Mouse (Mus musculus): ENCODE data around the gene Tekt5. TPM values are rescaled to one million over a fixed set of nuclear protein-coding genes. Genes with fewer than 3 reads are reported as not detected.

The Tekt5 gene
- polyA plus RNA-seq, 1 experiment from 2014 or later = 0.22 TPM

GRCm38 (mm10) chr16:10349876-10350275 lies 45.4 kb downstream of the Tekt5 start:
- no peak overlapping the region for H3K4me2 ChIP-seq (replicated peaks)
- H3K36me3 ChIP-seq = no peaks in the 10 kb centered on the region
- H3K4me3 ChIP-seq = no peak overlapping the region
- H3K9me3 ChIP-seq = no peaks in the 10 kb centered on the region
- H3K27ac ChIP-seq (replicated peaks) = no peak overlapping the region
- H3K27me3 ChIP-seq = no peaks in the 10 kb centered on the region
- H3K9ac ChIP-seq (replicated peaks) = no peak overlapping the region
- whole genome bisulfite sequencing = 79% methylated on average over 10 of the region's 10 CpGs
- ATAC-seq (ENCODE audit: low FRiP score, low read depth) = no peak
- peaks cover 2% of the 10 kb centered on the region for H3K4me1 ChIP-seq

DNA sequence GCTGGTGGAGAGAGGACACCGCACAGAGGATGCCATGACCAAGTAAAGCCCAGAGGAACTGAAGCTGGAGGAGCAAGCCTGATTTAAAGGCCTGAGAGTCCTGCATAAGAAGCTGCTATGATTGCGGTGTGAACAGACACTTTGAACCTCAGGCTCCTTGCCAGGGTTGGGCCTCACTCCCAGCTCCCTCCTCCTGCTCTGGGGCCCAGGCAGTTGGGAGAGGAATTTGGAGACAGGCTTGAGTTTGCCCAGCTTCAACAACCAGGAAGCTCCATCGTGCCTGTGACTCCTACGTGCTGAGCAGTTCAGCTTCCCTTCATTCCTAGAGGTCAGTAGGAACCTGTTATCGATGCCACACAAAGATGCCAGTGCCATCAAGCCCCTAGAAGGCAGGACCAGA lies 45.9 kb downstream of the Tekt5 start:
- Histone ChIP-seq H3K9me3 (no peaks in the 10 kb centered on the region), H3K27me3 (no peaks in the 10 kb centered on the region), H3K9ac (replicated peaks) (no peak overlapping the region), H3K27ac (replicated peaks) (no peak overlapping the region), H3K36me3 (no peaks in the 10 kb centered on the region), H3K4me2 (replicated peaks) (no peak overlapping the region), H3K4me1 (peaks cover 5% of the 10 kb centered on the region), H3K4me3 (no peak overlapping the region)
- 80% methylated on average over 5 of the region's 5 CpGs for WGBS
- no peak for ATAC-seq (ENCODE audit: low FRiP score, low read depth)

DNA sequence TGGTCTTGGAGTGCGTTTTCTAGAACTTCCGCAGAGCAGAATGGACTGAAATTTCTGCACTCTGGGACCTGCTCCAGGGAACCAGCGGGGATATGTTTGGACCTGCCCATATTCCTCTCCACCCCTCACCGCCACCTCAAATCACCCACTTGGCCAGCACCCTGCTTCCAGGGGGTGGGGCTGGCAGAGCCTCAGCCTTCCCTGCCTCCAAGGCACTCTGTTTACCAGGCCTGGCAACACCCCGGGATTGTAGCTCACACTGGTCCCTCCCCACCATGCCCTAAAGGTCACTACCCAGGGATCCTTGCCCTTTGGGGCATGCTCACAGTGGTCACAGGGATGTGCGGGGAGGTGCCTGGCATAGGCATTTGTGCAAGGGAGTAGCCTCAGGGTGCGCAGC lies 47.7 kb downstream of the Tekt5 start:
- no peaks in the 10 kb centered on the region for H3K36me3 ChIP-seq
- H3K9me3 ChIP-seq = no peaks in the 10 kb centered on the region
- no peak overlapping the region for H3K4me2 ChIP-seq (replicated peaks)
- WGBS = 92% methylated on average over 7 of the region's 7 CpGs
- H3K27ac ChIP-seq (replicated peaks) = no peak overlapping the region
- no peaks in the 10 kb centered on the region for H3K27me3 ChIP-seq
- ATAC-seq (ENCODE audit: low FRiP score, low read depth) = no peak
- peaks cover 5% of the 10 kb centered on the region for H3K4me1 ChIP-seq
- no peak overlapping the region for H3K4me3 ChIP-seq
- no peak overlapping the region for H3K9ac ChIP-seq (replicated peaks)

GRCm38 (mm10) chr16:10341110-10341509 lies 54.2 kb downstream of the Tekt5 start:
- WGBS = 75% methylated on average over 4 of the region's 4 CpGs
- Histone ChIP-seq H3K27ac (replicated peaks) (no peak overlapping the region), H3K4me2 (replicated peaks) (no peak overlapping the region), H3K4me3 (no peak overlapping the region), H3K9me3 (peaks cover 5% of the 10 kb centered on the region; the same call in 1 of the 2 replicates), H3K9ac (replicated peaks) (no peak overlapping the region), H3K4me1 (peaks cover 5% of the 10 kb centered on the region), H3K36me3 (no peaks in the 10 kb centered on the region), H3K27me3 (no peaks in the 10 kb centered on the region)
- no peak for ATAC-seq (ENCODE audit: low FRiP score, low read depth)

GRCm38 (mm10) chr16:10339930-10340329 lies 55.4 kb downstream of the Tekt5 start:
- Histone ChIP-seq H3K27me3 (no peaks in the 10 kb centered on the region), H3K4me3 (no peak overlapping the region), H3K36me3 (no peaks in the 10 kb centered on the region), H3K9me3 (peaks cover 5% of the 10 kb centered on the region; the same call in 1 of the 2 replicates), H3K4me1 (peaks cover 3% of the 10 kb centered on the region), H3K27ac (replicated peaks) (no peak overlapping the region), H3K4me2 (replicated peaks) (no peak overlapping the region), H3K9ac (replicated peaks) (no peak overlapping the region)
- no peak for ATAC-seq (ENCODE audit: low FRiP score, low read depth)
- 96% methylated on average over 10 of the region's 10 CpGs for WGBS

DNA sequence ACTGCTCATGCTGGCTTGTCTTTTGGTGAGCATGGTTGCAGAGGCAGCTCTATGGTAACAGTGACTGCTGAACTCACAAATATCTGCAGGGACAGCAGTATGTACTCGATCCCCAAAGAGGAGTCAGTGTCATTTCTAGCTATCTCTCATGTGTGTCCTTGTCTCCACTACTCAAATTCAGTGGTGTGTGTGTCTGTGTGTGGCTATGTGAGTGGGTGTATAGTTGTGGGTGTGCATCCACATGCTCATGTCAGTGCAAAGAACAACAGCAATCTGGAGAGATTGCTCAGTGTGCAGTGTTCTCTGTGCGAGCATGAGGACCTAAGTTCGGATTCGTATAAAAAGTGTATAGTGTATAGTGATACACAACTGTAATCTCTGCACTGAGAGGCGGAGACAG lies 56.7 kb downstream of the Tekt5 start:
- no peaks in the 10 kb centered on the region for H3K27me3 ChIP-seq
- no peak overlapping the region for H3K27ac ChIP-seq (replicated peaks)
- H3K36me3 ChIP-seq = no peaks in the 10 kb centered on the region
- no peak for ATAC-seq (ENCODE audit: low FRiP score, low read depth)
- WGBS = 95% methylated on average over 5 of the region's 5 CpGs
- no peak overlapping the region for H3K4me2 ChIP-seq (replicated peaks)
- no peaks in the 10 kb centered on the region for H3K4me1 ChIP-seq
- H3K9me3 ChIP-seq = peaks cover 5% of the 10 kb centered on the region; the same call in 1 of the 2 replicates
- no peak overlapping the region for H3K9ac ChIP-seq (replicated peaks)
- no peak overlapping the region for H3K4me3 ChIP-seq

DNA sequence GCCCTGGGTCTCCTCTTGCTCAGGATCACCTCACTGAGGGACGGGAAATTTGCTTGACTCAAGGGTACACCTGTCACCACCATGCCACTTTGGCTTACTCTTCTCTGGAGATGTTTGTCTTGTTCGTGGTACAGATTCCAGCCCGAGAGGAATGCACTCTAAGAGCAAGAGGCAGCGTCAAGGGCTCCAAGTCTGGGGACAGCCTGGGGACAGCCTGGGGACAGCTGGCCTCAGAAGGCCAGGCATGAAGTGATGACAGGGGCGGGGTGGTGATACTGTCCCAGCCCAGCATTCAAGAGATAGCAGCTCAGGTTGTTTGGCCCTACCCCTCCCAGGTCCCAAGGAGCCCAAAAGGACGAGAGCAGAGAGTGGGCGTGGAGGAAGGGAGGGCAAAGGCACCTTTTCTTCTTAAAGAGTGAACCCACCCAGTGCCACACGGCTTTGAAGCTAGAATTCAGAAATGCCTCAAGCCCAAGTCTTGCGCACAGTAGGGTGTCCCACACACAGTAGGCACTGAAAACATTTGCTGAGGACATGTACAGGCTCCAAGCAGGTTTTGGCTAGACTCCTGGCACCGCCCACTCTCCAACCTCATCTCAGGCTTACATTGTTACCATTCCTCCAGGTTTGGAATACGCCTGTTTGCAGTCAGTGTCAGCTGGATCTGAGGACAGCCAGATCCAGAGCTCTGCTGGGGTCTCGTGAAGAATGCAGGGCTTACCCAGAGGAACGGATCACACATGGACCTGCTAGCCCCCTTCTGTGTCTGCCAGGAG lies 57.7 kb downstream of the Tekt5 start:
- H3K9ac ChIP-seq (replicated peaks) = no peak overlapping the region
- no peak for ATAC-seq (ENCODE audit: low FRiP score, low read depth)
- peaks cover 5% of the 10 kb centered on the region; the same call in 1 of the 2 replicates for H3K9me3 ChIP-seq
- H3K36me3 ChIP-seq = no peaks in the 10 kb centered on the region
- H3K4me2 ChIP-seq (replicated peaks) = no peak overlapping the region
- WGBS = 84% methylated on average over 13 of the region's 13 CpGs
- no peaks in the 10 kb centered on the region for H3K27me3 ChIP-seq
- no peak overlapping the region for H3K4me3 ChIP-seq
- no peaks in the 10 kb centered on the region for H3K4me1 ChIP-seq
- H3K27ac ChIP-seq (replicated peaks) = no peak overlapping the region

DNA sequence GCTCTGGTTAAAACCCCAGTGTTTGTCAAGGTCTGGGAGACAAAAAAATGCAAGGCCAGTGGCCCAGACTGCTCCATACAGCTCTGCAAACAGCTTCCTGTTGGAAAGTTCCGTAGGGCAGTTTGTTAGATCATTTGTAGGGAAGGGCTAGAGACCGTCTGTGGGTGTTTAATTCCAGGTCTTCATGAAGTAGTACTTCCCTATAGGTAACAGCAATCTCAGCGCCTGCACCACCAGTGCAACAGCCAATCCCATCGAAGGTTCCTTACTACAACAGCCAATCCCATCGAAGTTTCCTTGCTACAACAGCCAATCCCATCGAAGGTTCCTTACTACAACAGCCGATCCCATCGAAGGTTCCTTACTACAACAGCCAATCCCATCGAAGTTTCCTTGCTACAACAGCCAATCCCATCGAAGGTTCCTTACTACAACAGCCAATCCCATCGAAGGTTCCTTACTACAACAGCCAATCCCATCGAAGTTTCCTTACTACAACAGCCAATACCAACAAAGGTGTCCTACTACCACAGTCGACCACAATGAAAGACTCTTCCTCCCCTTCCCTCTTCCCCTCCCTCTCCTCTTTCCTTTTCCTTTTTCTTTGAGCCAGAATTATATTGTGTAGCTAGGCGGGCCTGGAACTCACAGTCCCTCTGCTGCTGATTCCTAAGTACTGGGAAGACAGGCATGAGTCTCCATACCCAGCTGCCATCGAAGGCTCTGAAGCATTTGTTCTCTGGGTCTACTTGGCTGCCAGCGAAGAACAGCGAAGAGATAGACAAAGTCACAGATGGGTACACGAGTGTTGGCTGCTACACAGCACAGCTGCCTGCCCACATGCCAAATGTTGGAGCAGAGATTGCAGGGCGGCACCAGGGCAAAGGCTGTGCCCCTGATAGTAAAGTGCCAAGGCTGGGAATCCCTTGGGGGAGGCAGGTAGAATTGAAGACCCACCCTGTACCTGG lies 58.6 kb downstream of the Tekt5 start:
- Histone ChIP-seq H3K4me3 (no peak overlapping the region), H3K4me1 (no peaks in the 10 kb centered on the region), H3K27ac (replicated peaks) (no peak overlapping the region), H3K9ac (replicated peaks) (no peak overlapping the region), H3K27me3 (no peaks in the 10 kb centered on the region), H3K36me3 (no peaks in the 10 kb centered on the region), H3K9me3 (peaks cover 5% of the 10 kb centered on the region; the same call in 1 of the 2 replicates), H3K4me2 (replicated peaks) (no peak overlapping the region)
- ATAC-seq (ENCODE audit: low FRiP score, low read depth) = no peak
- 92% methylated on average over 19 of the region's 19 CpGs for WGBS

- no peak for ATAC-seq (ENCODE audit: low FRiP score, low read depth)
- Histone ChIP-seq H3K9me3 (peaks cover 5% of the 10 kb centered on the region; the same call in 1 of the 2 replicates), H3K27me3 (no peaks in the 10 kb centered on the region), H3K4me1 (no peaks in the 10 kb centered on the region), H3K36me3 (no peaks in the 10 kb centered on the region), H3K27ac (replicated peaks) (no peak overlapping the region), H3K9ac (replicated peaks) (no peak overlapping the region), H3K4me2 (replicated peaks) (no peak overlapping the region), H3K4me3 (no peak overlapping the region)
- 95% methylated on average over 2 of the region's 2 CpGs for WGBS
Measured at GRCm38 (mm10) chr16:10335953-10336352, 59.3 kb downstream of the Tekt5 start.

DNA sequence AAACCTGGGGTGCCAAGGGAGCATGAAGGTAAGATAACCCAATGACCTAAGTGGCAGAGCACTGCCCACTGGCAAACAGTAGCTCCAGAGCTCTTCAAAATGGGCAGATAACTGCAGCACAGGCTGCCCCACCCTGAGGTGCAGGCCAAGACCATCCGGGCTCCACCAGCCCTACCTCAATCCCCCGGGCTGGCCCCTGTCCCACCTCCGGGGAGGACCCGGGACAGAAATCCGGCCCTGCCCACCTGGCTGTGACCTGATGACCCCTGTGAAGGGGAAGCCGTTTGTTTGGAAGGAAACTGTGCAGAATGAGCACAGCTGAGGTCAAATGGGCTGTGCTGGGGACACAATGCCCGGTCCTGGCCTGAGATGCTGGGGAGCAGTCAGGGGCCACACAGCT lies 62.6 kb downstream of the Tekt5 start:
- no peaks in the 10 kb centered on the region for H3K36me3 ChIP-seq
- H3K4me1 ChIP-seq = no peaks in the 10 kb centered on the region
- H3K4me2 ChIP-seq (replicated peaks) = no peak overlapping the region
- H3K9me3 ChIP-seq = no peaks in the 10 kb centered on the region
- H3K9ac ChIP-seq (replicated peaks) = no peak overlapping the region
- H3K27me3 ChIP-seq = no peaks in the 10 kb centered on the region
- 51% methylated on average over 7 of the region's 7 CpGs for WGBS
- no peak overlapping the region for H3K4me3 ChIP-seq
- no peak overlapping the region for H3K27ac ChIP-seq (replicated peaks)
- ATAC-seq (ENCODE audit: low FRiP score, low read depth) = no peak

GRCm38 (mm10) chr16:10330586-10331495 lies 64.4 kb downstream of the Tekt5 start:
- Histone ChIP-seq H3K4me2 (replicated peaks) (no peak overlapping the region), H3K4me3 (no peak overlapping the region), H3K4me1 (no peaks in the 10 kb centered on the region), H3K9ac (replicated peaks) (no peak overlapping the region), H3K27ac (replicated peaks) (no peak overlapping the region), H3K27me3 (no peaks in the 10 kb centered on the region), H3K36me3 (no peaks in the 10 kb centered on the region), H3K9me3 (no peaks in the 10 kb centered on the region)
- no peak for ATAC-seq (ENCODE audit: low FRiP score, low read depth)
- WGBS = 86% methylated on average over 12 of the region's 12 CpGs
